Mouse (Mus musculus) MEL (cell line): ENCODE measurements around the gene Hmg20a. TPM values are rescaled to one million over a fixed set of nuclear protein-coding genes. Genes with fewer than 3 reads are reported as not detected.

Experiments used
- DNase-seq: peaks from one replicate; pipeline ENCODE4 v3.0.0; 2011; ENCODE audit warnings: low read depth, low spot score
- H3K27ac ChIP-seq: 2 replicates; pipeline ENCODE4 v1.5.1; 2012; ENCODE audit warnings: low read depth, mild to moderate bottlenecking, control low read depth, low read length, moderate library complexity; ENCODE audit not compliant: control insufficient read depth
- H3K27me3 ChIP-seq, 2 experiments: fragments of 150-350 bp in 1 of 2; sonication (generic) in 1 of 2; 2 replicates each; pipeline ENCODE4 v1.6.1; 2012; ENCODE audit warnings: low read length in 2 of 2, mild to moderate bottlenecking in 2 of 2, improper control_type of control experiment in 1 of 2, moderate library complexity in 1 of 2; ENCODE audit not compliant: insufficient read depth in 2 of 2, control insufficient read depth in 1 of 2
- H3K36me3 ChIP-seq, 2 experiments: 2 replicates each; pipeline ENCODE4 v1.6.1; 2012 to 2014; ENCODE audit warnings: low read length in 2 of 2, improper control_type of control experiment in 1 of 2, inconsistent platforms in 1 of 2, mild to moderate bottlenecking in 1 of 2; ENCODE audit not compliant: insufficient read depth in 2 of 2, control insufficient read depth in 1 of 2
- H3K4me1 ChIP-seq, 2 experiments: fragments of 150-350 bp in 1 of 2; sonication (generic) in 1 of 2; 2 replicates each; pipeline ENCODE4 v1.6.1; 2012; ENCODE audit warnings: low read length in 2 of 2, improper control_type of control experiment in 1 of 2, mild to moderate bottlenecking in 1 of 2; ENCODE audit not compliant: insufficient read depth in 2 of 2, control insufficient read depth in 1 of 2
- H3K4me3 ChIP-seq, 2 experiments: fragments of 150-350 bp in 1 of 2; sonication (generic) in 1 of 2; 2 replicates each; pipeline ENCODE4 v1.5.1; 2012; ENCODE audit warnings: low read depth in 2 of 2, low read length in 2 of 2, mild to moderate bottlenecking in 2 of 2, moderate library complexity in 2 of 2, control low read depth in 1 of 2, improper control_type of control experiment in 1 of 2; ENCODE audit not compliant: control insufficient read depth in 1 of 2, insufficient read depth in 1 of 2
- H3K79me2 ChIP-seq: 2 replicates; pipeline ENCODE4 v1.6.1; 2012; ENCODE audit warnings: mild to moderate bottlenecking, low read length, moderate library complexity; ENCODE audit not compliant: control insufficient read depth, poor library complexity, insufficient read depth
- H3K9ac ChIP-seq: 2 replicates; pipeline ENCODE4 v1.6.1; 2012; ENCODE audit warnings: low read depth, mild to moderate bottlenecking, control low read depth, low read length, moderate library complexity; ENCODE audit not compliant: control insufficient read depth, poor library complexity, severe bottlenecking
- H3K9me3 ChIP-seq: fragments of 150-350 bp; sonication (generic); replicated peaks from 2 replicates; pipeline ENCODE4 v1.6.1; 2012; ENCODE audit warnings: mild to moderate bottlenecking, low read length, improper control_type of control experiment, moderate library complexity; ENCODE audit not compliant: insufficient read depth
- CTCF ChIP-seq, 3 experiments: IDR thresholded peaks in 2 of 3; conservative IDR thresholded peaks in 1 of 3; 2 replicates each; pipeline ENCODE4 v1.5.1; 2011 to 2012; ENCODE audit warnings: low read length in 3 of 3, low read depth in 2 of 3, mild to moderate bottlenecking in 2 of 3, improper control_type of control experiment in 1 of 3, inconsistent platforms in 1 of 3, mixed read lengths in 1 of 3, moderate library complexity in 1 of 3; ENCODE audit not compliant: control insufficient read depth in 1 of 3, insufficient read depth in 1 of 3, poor library complexity in 1 of 3, severe bottlenecking in 1 of 3
- ELF1 ChIP-seq: IDR thresholded peaks from 2 replicates; pipeline ENCODE4 v1.6.1; 2014; ENCODE audit warnings: low read depth, mild to moderate bottlenecking, inconsistent platforms, low read length, improper control_type of control experiment, moderate library complexity
- ETS1 ChIP-seq: IDR thresholded peaks from 2 replicates; pipeline ENCODE4 v1.6.1; 2012; ENCODE audit warnings: low read depth, mild to moderate bottlenecking, inconsistent platforms, low read length, improper control_type of control experiment, moderate library complexity
- GABPA ChIP-seq: IDR thresholded peaks from 2 replicates; pipeline ENCODE4 v1.6.1; 2012; ENCODE audit warnings: low read depth, mild to moderate bottlenecking, inconsistent platforms, low read length, improper control_type of control experiment, moderate library complexity
- HCFC1 ChIP-seq: IDR thresholded peaks from 2 replicates; pipeline ENCODE4 v1.6.1; 2012; ENCODE audit warnings: low read depth, mild to moderate bottlenecking, inconsistent platforms, low read length, improper control_type of control experiment, moderate library complexity
- JUND ChIP-seq: IDR thresholded peaks from 2 replicates; pipeline ENCODE4 v1.6.1; 2011; ENCODE audit warnings: low read depth, mild to moderate bottlenecking, improper control_type of control experiment, low read length
- MAFK ChIP-seq: IDR thresholded peaks from 2 replicates; pipeline ENCODE4 v1.6.1; 2011; ENCODE audit warnings: low read depth, mild to moderate bottlenecking, low read length, improper control_type of control experiment, borderline replicate concordance
- MXI1 ChIP-seq: IDR thresholded peaks from 2 replicates; pipeline ENCODE4 v1.6.1; 2011; ENCODE audit warnings: mild to moderate bottlenecking, low read depth, low read length, improper control_type of control experiment
- MYC ChIP-seq: IDR thresholded peaks from 2 replicates; pipeline ENCODE4 v1.6.1; 2011; ENCODE audit warnings: low read depth, mild to moderate bottlenecking, low read length, improper control_type of control experiment, moderate library complexity
- NELFE ChIP-seq: IDR thresholded peaks from 2 replicates; pipeline ENCODE4 v1.6.1; 2011; ENCODE audit warnings: low read depth, low read length, improper control_type of control experiment
- NRF1 ChIP-seq: IDR thresholded peaks from 2 replicates; pipeline ENCODE4 v1.6.1; 2014; ENCODE audit warnings: low read depth, mild to moderate bottlenecking, inconsistent platforms, low read length, improper control_type of control experiment, moderate library complexity; ENCODE audit not compliant: poor library complexity, insufficient read depth, severe bottlenecking
- POLR2A ChIP-seq, 2 experiments: IDR thresholded peaks; 2 replicates each; pipeline ENCODE4 v1.6.1; 2011 to 2012; ENCODE audit warnings: low read length in 2 of 2, mild to moderate bottlenecking in 2 of 2, control low read depth in 1 of 2, improper control_type of control experiment in 1 of 2, low read depth in 1 of 2, moderate library complexity in 1 of 2; ENCODE audit not compliant: control insufficient read depth in 1 of 2, insufficient read depth in 1 of 2, poor library complexity in 1 of 2
- POLR2AphosphoS2 ChIP-seq: IDR thresholded peaks from 2 replicates; pipeline ENCODE4 v1.6.1; 2011; ENCODE audit warnings: low read length, improper control_type of control experiment
- POLR2AphosphoS5 ChIP-seq: IDR thresholded peaks from 2 replicates; pipeline ENCODE4 v1.6.1; 2012; ENCODE audit warnings: low read depth, borderline replicate concordance, mild to moderate bottlenecking, inconsistent platforms, low read length, moderate library complexity, mixed read lengths
- SMC3 ChIP-seq: IDR thresholded peaks from 2 replicates; pipeline ENCODE4 v1.6.1; 2011; ENCODE audit warnings: low read depth, low read length, improper control_type of control experiment
- TAL1 ChIP-seq: IDR thresholded peaks from 2 replicates; pipeline ENCODE4 v1.6.1; 2012; ENCODE audit warnings: mild to moderate bottlenecking, inconsistent platforms, low read length, moderate library complexity, mixed read lengths
- USF1 ChIP-seq: IDR thresholded peaks from 2 replicates; pipeline ENCODE4 v1.6.1; 2014; ENCODE audit warnings: low read depth, mild to moderate bottlenecking, inconsistent platforms, low read length, improper control_type of control experiment, moderate library complexity
- USF2 ChIP-seq, 2 experiments: IDR thresholded peaks; 2 replicates each; pipeline ENCODE4 v1.6.1; 2011 to 2012; ENCODE audit warnings: improper control_type of control experiment in 2 of 2, low read length in 2 of 2, borderline replicate concordance in 1 of 2, inconsistent platforms in 1 of 2, low read depth in 1 of 2, mild to moderate bottlenecking in 1 of 2; ENCODE audit not compliant: insufficient read depth in 1 of 2
- polyA plus RNA-seq, 2 experiments: library from polyadenylated mRNA; stranded (reverse) in 1 of 2; unstranded in 1 of 2; fragments of >175 nt in 1 of 2; fragments of >200 nt in 1 of 2; gene quantifications; 2 replicates each; pipeline versions ENCODE4 v1.2.1 to v1.2.4; 2012; ENCODE audit warnings: low replicate concordance in 2 of 2, low read depth in 1 of 2; ENCODE audit not compliant: insufficient read length in 2 of 2, insufficient read depth in 1 of 2, missing spikeins in 1 of 2
- total RNA-seq: library from RNA; depleted of rRNA; stranded (reverse); fragments of 300-350 nt; gene quantifications from 2 replicates; pipeline ENCODE4 v1.2.3, GENCODE M21; 2012

Gene Hmg20a
- total and polyA plus RNA-seq, 3 experiments, result 12.6 to 23.6 TPM; not detected in 1

DNA sequence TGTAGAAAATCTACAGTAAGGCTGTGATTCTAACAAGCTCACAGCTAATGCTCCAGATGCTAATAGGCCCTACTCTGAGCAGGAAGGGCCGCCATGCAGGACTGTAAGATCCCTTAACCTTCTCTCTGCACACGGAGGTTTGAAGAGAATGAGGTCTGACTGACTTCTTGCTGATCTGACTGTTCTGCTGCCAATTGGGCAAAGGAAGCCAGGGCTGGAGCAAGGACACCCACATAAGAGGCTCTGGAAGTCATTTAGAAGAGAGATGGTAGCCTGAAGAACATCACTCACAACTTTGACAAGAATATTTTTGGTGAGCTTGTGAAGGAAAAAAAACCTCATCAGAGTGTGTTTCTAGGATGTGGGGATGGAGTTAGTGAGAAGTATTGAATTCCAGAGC lies 51.2 kb downstream of the Hmg20a start:
- TF ChIP-seq GABPA, result no peak
- no peak for TF ChIP-seq NRF1
- no peak for TF ChIP-seq POLR2AphosphoS2
- no peak for TF ChIP-seq MYC
- no peak for TF ChIP-seq SMC3
- no peak for TF ChIP-seq NELFE
- TF ChIP-seq MAFK, result no peak
- TF ChIP-seq USF1, result no peak
- TF ChIP-seq JUND, result no peak
- no peak for TF ChIP-seq POLR2A (IDR thresholded peaks at IDR 0.05; ENCODE audit: control insufficient read depth in 1 of 2, insufficient read depth in 1 of 2, low read depth in 1 of 2, low read length in 2 of 2, poor library complexity in 1 of 2)
- no peak for TF ChIP-seq ETS1
- Histone ChIP-seq H3K9me3 (no peaks in the 10 kb centered on the region), H3K27ac (no peak overlapping the region), H3K36me3 (no peaks in the 10 kb centered on the region), H3K9ac (no peak overlapping the region), H3K27me3 (no peaks in the 10 kb centered on the region), H3K4me3 (no peak overlapping the region), H3K79me2 (no peaks in the 10 kb centered on the region), H3K4me1 (no peaks in the 10 kb centered on the region)
- no peak for DNase-seq

DNA sequence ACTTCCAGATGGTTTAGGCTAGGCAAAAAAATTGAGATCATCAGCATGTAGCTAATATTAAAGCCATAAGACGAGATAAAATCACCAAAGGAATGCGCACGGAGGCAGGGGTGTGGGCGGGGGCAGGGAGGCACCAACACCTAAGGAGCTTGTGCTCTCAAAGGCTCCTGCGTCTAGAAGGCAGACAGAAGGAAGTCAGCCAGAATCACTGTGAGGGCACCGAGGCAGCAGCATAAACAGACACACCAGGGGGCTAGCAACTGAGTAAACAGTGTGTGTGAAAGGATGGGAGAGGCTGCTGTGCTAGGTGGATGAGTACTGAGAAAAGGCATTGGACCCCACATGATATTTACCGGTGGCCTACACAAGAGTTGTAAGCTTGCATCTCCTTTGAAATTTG lies 51.9 kb downstream of the Hmg20a start:
- no peaks in the 10 kb centered on the region for H3K9me3 ChIP-seq
- no peaks in the 10 kb centered on the region for H3K27me3 ChIP-seq
- no peaks in the 10 kb centered on the region for H3K79me2 ChIP-seq
- no peak overlapping the region for H3K9ac ChIP-seq
- no peak for DNase-seq
- H3K36me3 ChIP-seq, result no peaks in the 10 kb centered on the region; a peak in 1 of 4 replicates
- H3K4me1 ChIP-seq, result no peaks in the 10 kb centered on the region
- no peak overlapping the region for H3K27ac ChIP-seq
- TF ChIP-seq USF2 (IDR thresholded peaks at IDR 0.05; ENCODE audit: borderline replicate concordance in 1 of 2, insufficient read depth in 1 of 2, low read depth in 1 of 2, low read length in 2 of 2) (no peak), USF1 (no peak), MXI1 (no peak), TAL1 (no peak), JUND (no peak), CTCF (IDR thresholded peaks at IDR 0.05 in 2 of 3, conservative IDR thresholded peaks at IDR 0.05 in 1 of 3; ENCODE audit: control insufficient read depth in 1 of 3, insufficient read depth in 1 of 3, low read depth in 2 of 3, low read length in 3 of 3, poor library complexity in 1 of 3, severe bottlenecking in 1 of 3) (no peak), HCFC1 (no peak), POLR2AphosphoS5 (no peak), ELF1 (no peak)
- H3K4me3 ChIP-seq, result no peak overlapping the region
